Mouse (Mus musculus): ENCODE measurements around the gene Kctd2.

The Kctd2 gene

DNA sequence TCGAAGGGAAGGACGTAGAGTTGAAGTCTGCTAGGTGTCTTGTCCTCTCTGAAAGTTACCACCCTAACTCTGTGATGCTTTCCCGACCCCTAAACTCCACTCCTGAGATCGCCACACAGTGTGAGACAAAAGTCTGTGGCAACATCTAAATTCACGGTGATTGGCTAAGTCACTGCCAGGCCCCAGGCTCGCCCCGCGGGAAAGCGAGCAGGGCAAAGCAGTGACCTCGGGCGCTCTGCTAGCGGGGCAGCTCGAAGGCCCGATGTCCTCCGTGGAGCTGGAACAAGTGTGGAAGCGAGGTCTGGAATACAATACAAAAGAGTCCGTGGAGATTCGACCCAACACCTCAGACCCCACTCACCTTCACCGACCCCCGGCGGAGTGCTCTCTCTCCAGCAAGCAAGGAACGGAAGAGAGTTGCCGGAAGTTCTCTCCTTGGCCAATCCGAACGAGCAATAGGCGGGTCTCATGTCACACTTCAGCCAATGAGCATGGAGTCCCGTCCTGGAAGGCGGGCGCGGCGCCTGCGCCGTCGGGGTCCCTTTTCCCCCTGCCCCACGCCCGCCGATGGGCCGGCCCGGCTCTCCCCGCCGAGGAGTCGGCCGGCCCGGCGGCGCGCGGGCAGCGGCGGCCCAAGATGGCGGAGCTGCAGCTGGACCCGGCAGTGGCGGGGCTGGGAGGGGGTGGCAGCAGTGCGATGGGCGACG lies at the start of gene Kctd2, which contains the start of gene Atp5h:
TSS of gene Kctd2 (plus strand) at position 598 of the 707 bp plus-strand sequence.
TSS of gene Atp5h (minus strand) at position 432 of the 707 bp plus-strand sequence.
- peaks cover 1% of the 10 kb centered on the region for H3K36me3 ChIP-seq (ENCODE audit: control insufficient read depth, insufficient read depth, low read length, poor library complexity, severe bottlenecking)
- no peaks in the 10 kb centered on the region for H3K27me3 ChIP-seq (ENCODE audit: control insufficient read depth, insufficient read depth, low read length, poor library complexity, severe bottlenecking)
- DNase-seq (ENCODE audit: low read depth, low spot score), result peak; percentile 96

DNA sequence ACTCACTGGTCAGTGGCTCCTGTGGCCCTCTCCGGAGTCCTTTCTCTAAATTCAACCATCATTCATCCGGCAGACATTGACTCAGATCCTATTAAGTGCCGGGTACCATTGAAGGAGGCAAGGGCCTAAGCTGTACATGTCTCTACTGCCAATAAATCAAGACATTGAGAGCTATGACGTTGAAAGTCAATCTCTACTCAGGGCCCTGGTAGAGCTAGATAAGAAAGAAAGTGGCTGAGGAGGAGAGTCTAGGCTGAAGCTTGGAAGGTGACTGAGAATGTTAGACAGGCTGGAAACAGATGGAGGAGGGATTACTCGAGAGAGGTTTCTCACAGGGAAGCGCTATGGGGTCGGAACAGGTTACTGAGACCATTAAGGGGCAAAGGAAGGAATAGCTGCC lies 49.6 kb upstream of the Kctd2 start:
- peaks cover 4% of the 10 kb centered on the region for H3K27me3 ChIP-seq (ENCODE audit: control insufficient read depth, insufficient read depth, low read length, poor library complexity, severe bottlenecking)
- DNase-seq (ENCODE audit: low read depth, low spot score), result no peak
- H3K36me3 ChIP-seq (ENCODE audit: control insufficient read depth, insufficient read depth, low read length, poor library complexity, severe bottlenecking), result no peaks in the 10 kb centered on the region

DNA sequence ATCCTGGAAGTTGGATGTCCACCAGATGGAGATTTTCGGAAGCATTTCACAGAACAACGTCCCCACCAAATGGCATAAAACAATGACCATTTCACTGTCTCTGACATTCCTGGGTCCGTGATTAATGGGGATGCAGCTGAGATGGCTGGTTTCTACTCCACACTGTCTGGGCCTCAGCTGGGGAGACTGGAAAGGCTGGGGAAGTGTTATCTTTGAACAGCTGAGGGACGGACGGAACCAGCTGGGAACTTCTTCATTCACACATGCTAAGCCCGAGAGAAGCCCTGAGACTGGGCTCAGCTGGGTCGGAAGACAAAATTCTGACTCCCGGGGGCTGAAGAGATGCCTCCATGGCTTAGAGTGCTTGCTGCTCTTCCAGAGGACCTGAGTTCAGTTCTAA lies 48.6 kb upstream of the Kctd2 start:
- H3K27me3 ChIP-seq (ENCODE audit: control insufficient read depth, insufficient read depth, low read length, poor library complexity, severe bottlenecking), result peaks cover 3% of the 10 kb centered on the region
- H3K36me3 ChIP-seq (ENCODE audit: control insufficient read depth, insufficient read depth, low read length, poor library complexity, severe bottlenecking), result no peaks in the 10 kb centered on the region
- DNase-seq (ENCODE audit: low read depth, low spot score), result no peak

DNA sequence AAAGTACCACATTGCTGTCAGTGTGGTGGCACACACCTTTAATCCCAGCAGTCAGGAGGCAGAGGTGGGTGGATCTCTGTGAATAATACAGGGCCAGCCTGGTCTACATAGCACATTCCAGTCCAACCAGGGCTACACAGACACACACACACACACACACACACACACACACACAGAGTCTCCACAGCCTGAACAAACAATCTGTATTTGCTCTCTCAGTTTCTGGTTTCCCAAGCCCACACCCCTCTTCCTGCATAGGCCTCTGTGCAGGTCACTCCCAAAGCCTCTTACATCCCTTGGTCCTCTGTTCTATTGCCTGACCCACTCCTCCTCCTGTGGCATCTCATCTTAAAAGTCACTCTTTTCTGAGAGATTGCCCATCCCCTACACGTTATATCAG lies 47.9 kb upstream of the Kctd2 start:
- Histone ChIP-seq H3K36me3 (ENCODE audit: control insufficient read depth, insufficient read depth, low read length, poor library complexity, severe bottlenecking) (no peaks in the 10 kb centered on the region), H3K27me3 (ENCODE audit: control insufficient read depth, insufficient read depth, low read length, poor library complexity, severe bottlenecking) (no peaks in the 10 kb centered on the region; the same call in 1 of the 2 replicates)
- no peak for DNase-seq (ENCODE audit: low read depth, low spot score)

DNA sequence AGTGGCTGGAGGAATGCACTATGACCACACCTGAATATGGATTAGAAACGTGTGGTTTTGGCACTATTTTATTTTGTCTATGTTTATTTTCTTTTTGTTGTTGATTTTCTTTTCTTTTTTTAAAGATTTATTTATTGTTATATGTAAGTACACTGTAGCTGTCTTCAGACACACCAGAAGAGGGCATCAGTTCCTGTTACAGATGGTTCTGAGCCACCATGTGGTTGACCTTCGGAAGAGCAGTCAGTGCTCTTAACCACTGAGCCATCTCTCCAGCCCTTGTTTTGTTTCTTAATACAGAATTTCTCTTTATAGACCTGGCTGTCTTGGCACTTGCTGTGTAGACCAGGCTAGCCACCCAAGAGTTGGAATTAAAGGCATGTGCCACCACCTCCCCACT lies 47.2 kb upstream of the Kctd2 start:
- no peaks in the 10 kb centered on the region for H3K36me3 ChIP-seq (ENCODE audit: control insufficient read depth, insufficient read depth, low read length, poor library complexity, severe bottlenecking)
- no peak for DNase-seq (ENCODE audit: low read depth, low spot score)

DNA sequence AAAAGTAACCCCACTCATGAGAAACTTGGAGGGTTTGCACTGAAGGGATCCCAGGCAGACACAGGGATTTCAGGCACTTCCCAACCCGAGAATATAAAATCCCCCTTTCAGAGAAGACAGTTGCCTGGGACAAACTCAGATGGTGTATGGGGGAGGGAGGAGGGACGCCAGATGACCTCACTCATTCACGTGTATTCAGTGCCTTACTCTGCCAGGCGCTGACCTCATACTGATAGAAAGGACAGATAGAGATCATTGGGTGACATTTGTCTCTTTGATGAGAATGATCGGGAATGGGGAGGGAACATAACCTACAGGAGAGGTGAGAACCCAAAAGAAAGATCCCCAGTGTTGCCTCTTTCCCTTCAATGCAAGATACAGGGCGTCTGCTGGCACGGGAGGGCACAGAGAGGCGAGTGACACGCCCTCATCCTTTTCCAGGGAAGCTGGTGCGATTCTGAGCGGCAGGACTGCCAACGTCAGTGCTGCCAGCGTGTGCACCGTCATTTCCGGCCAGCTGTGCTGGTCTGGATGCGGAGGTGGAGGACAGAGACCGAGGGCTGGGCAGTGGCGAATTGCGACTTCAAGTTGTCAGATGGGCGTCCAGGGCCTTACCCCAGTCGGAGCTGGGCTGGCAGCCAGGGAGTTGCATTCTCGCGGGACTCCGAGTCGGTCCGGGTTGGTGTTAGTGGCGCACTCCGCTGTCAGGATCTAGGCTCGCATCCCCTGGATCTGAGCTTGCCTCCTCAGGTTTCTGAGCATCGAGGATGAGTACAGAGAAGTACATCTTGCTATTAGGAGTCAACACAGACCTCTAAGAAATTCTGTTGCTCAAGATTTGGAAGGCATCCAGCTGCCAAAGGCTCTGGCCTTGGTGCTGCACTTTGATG lies 45.9 kb upstream of the Kctd2 start:
- Histone ChIP-seq H3K27me3 (ENCODE audit: control insufficient read depth, insufficient read depth, low read length, poor library complexity, severe bottlenecking) (no peaks in the 10 kb centered on the region), H3K36me3 (ENCODE audit: control insufficient read depth, insufficient read depth, low read length, poor library complexity, severe bottlenecking) (no peaks in the 10 kb centered on the region)
- no peak for DNase-seq (ENCODE audit: low read depth, low spot score)

More for the DNA sequence above, 47.2 kb upstream of the Kctd2 start:
- H3K27me3 ChIP-seq (ENCODE audit: control insufficient read depth, insufficient read depth, low read length, poor library complexity, severe bottlenecking), result no peaks in the 10 kb centered on the region

DNA sequence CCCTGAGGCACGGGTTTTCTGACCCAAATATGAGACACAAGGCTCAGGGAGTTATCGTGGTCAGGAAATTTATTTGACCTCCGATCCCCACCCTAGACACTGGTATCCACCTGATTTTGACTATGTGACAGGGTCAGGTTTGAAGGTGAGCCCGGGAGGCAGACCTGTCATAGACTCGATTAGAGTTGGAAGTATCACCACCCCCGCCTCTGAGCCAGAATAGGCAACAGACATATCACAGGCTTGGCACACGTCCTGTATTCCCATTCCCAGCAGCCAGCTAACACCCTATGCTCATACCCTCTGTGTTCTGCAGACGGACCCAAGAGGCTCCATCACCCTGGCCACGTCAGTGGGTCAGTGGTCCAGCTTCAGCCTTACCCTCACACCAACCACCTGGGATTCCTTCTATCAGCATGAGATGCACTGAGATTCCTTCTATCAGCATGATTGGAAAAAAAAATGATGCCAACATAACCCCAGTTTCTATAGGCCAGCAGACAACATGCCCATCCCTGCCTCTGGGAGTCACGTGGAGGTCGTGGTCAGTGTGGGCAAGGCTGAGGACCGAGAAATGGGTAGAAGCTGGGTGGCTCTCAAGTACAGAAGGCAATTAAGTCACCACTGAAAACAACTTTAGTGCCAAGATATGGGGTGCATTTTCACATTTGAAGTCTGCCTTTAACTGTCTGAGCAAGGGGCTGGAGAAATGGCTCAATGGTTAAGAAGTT lies 45.1 kb upstream of the Kctd2 start:
- no peak for DNase-seq (ENCODE audit: low read depth, low spot score)
- no peaks in the 10 kb centered on the region for H3K36me3 ChIP-seq (ENCODE audit: control insufficient read depth, insufficient read depth, low read length, poor library complexity, severe bottlenecking)

DNA sequence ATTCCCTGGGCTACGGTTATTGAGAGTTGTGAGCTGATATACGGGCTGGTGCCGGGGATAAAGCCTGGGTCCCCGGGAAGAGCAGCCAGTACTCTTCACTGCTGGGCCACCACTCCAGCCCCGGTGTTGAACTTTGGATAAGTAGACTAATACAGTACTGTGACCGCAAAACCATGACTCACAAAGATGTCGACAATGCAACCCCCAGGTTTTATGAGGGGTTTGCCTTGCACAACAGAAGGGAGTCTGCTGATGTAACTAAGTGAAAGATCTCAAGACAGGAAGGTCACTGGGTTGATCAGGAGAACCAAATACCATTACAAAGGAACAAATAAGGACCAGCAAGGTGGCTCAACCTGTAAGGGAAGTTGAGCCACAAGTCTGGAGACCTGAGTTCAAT lies 43.2 kb upstream of the Kctd2 start:
- no peak for DNase-seq (ENCODE audit: low read depth, low spot score)
- no peaks in the 10 kb centered on the region for H3K27me3 ChIP-seq (ENCODE audit: control insufficient read depth, insufficient read depth, low read length, poor library complexity, severe bottlenecking)
- no peaks in the 10 kb centered on the region for H3K36me3 ChIP-seq (ENCODE audit: control insufficient read depth, insufficient read depth, low read length, poor library complexity, severe bottlenecking)

More for the DNA sequence above, 45.1 kb upstream of the Kctd2 start:
- no peaks in the 10 kb centered on the region for H3K27me3 ChIP-seq (ENCODE audit: control insufficient read depth, insufficient read depth, low read length, poor library complexity, severe bottlenecking)

DNA sequence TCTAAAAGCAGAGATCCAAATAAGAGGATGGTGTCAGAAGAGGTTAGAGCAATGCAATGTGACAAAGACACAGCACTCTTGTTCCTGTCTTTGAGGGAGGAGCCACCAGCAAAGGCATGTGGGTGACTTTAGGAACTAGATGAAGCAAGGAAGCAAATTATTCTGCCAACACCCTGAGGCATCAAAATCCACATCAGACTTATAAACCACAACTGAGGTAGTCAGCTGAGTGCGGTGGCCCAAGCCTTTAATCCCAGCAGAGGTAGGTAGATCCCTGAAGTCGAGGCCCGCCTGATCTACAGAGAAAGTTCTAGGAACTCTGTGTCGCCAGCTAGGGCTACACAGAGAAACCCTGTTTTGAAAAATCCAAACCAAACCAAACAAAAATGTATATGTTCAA lies 42.7 kb upstream of the Kctd2 start:
- Histone ChIP-seq H3K36me3 (ENCODE audit: control insufficient read depth, insufficient read depth, low read length, poor library complexity, severe bottlenecking) (no peaks in the 10 kb centered on the region), H3K27me3 (ENCODE audit: control insufficient read depth, insufficient read depth, low read length, poor library complexity, severe bottlenecking) (no peaks in the 10 kb centered on the region)
- no peak for DNase-seq (ENCODE audit: low read depth, low spot score)

DNA sequence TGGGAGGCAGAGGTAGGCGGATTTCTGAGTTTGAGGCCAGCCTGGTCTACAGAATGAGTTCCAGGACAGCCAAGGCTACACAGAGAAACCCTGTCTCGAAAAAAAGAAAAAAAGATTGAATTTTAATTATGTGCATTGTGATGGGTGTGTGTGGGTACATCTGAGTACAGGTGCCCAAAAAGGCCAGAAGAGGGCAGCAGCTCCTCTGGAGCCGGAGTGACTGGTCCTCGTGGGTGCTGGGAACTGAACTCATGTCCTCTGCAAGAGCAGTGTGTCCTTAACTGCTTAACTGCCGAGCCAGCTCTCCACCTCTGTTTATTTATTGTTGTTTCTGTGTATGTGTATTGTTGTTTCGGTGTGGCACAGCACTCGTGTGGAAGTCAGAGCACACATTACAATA lies 42.1 kb upstream of the Kctd2 start:
- no peak for DNase-seq (ENCODE audit: low read depth, low spot score)
- no peaks in the 10 kb centered on the region for H3K27me3 ChIP-seq (ENCODE audit: control insufficient read depth, insufficient read depth, low read length, poor library complexity, severe bottlenecking)
- no peaks in the 10 kb centered on the region for H3K36me3 ChIP-seq (ENCODE audit: control insufficient read depth, insufficient read depth, low read length, poor library complexity, severe bottlenecking)

DNA sequence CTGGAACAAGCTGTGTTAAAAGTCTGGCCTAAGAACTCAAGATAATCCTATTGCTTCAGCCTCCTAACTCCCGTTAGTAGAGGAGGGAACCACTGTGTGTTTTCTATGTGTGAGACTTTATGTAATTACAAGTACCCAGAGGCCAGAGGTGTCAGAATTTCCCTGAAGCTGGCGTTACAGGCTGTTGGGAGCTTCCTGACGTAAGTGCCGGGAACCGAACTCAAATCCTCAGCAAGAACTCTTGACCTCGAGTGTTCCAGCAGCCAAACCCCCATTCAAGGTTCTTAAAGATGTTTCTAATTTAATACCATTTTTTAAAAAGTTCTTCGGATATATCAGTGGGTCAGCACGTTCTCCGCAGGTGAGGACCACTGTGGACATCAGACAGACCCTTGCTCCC lies 38.7 kb upstream of the Kctd2 start:
- Histone ChIP-seq H3K27me3 (ENCODE audit: control insufficient read depth, insufficient read depth, low read length, poor library complexity, severe bottlenecking) (no peaks in the 10 kb centered on the region), H3K36me3 (ENCODE audit: control insufficient read depth, insufficient read depth, low read length, poor library complexity, severe bottlenecking) (no peaks in the 10 kb centered on the region)
- no peak for DNase-seq (ENCODE audit: low read depth, low spot score)

DNA sequence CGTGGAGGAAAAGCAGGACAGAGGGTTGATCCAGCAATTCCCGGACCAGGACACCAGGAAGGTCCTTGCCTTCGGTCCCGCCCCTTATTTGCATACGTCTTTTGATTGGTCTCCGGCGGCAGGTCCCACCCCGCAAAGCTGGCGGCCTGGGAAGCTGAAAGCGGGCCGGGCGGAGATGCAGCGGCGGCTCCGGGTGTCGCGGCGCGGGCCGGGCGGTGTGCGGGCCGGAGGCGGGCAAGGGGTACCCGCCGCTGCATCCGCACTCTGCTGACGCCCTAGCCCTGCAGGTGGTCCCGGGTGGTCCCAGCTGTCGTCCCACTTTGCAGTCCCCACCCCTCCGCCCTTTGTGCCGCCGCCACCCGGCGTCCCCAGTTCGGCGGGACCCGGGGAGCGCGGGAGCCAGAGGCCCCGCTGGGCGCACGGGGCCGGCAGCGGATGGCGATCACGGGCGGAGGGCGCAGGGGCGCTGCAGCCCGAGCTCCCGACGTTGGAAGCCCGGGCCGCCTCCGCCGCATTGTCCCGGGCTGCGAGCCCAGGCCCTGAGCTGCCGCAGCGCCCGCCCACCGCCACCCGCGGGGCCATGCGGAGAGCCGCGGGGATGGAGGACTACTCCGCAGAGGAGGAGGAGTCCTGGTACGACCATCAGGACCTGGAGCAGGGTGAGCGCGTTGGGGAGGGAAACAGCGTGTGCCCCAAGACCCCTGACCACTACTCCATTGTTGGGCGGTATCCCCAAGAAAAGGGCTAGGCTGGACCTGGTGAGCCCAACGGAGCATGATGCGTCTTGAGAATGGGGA lies 38.0 kb upstream of the Kctd2 start, which contains the start of gene Cdr2l:
TSS of gene Cdr2l (plus strand) at position 174 of the 797 bp plus-strand sequence.
- Histone ChIP-seq H3K36me3 (ENCODE audit: control insufficient read depth, insufficient read depth, low read length, poor library complexity, severe bottlenecking) (no peaks in the 10 kb centered on the region), H3K27me3 (ENCODE audit: control insufficient read depth, insufficient read depth, low read length, poor library complexity, severe bottlenecking) (no peaks in the 10 kb centered on the region)
- DNase-seq (ENCODE audit: low read depth, low spot score), result no peak

DNA sequence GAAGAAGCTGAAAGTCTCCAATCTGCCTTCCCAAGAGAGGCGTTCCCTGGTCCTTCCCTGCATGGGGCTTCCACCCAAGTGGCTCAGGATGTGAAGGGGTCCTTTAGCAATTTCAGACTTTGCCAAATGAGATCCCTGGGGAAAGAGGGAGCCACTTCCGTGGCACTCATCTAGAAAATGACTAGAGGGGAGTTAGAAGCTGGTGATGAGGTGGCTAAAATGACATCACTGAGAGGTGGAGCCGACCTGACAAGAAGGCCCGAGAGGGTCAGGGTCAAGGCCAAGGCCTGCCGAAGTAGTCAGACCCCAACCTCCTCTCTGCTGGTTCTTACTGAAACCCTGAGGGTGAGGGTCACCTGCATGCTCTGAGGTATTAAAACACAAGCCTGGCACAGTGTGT lies 37.0 kb upstream of the Kctd2 start:
- no peak for DNase-seq (ENCODE audit: low read depth, low spot score)
- H3K36me3 ChIP-seq (ENCODE audit: control insufficient read depth, insufficient read depth, low read length, poor library complexity, severe bottlenecking), result no peaks in the 10 kb centered on the region
- H3K27me3 ChIP-seq (ENCODE audit: control insufficient read depth, insufficient read depth, low read length, poor library complexity, severe bottlenecking), result no peaks in the 10 kb centered on the region
